Mouse (Mus musculus) right cerebral cortex, postnatal 4 days (tissue): ENCODE data around the gene Eif2b1.

Experiments used
- DNase-seq: peaks from one replicate; pipeline ENCODE4 v3.0.0-alpha.2; 2022

The Eif2b1 gene

GRCm38 (mm10) chr5:124541602-124541973, 37.3 kb downstream of the Eif2b1 start:
- DNase-seq: no peak

- DNase-seq: peak; percentile 43
Measured at GRCm38 (mm10) chr5:124540905-124541601, 37.9 kb downstream of the Eif2b1 start.

GRCm38 (mm10) chr5:124540383-124540786, 38.5 kb downstream of the Eif2b1 start, which contains the start of gene Tmed2:
TSS of gene Tmed2 (plus strand) at chr5:124540695.
- DNase-seq: peak; percentile 90

- DNase-seq: no peak
Measured at GRCm38 (mm10) chr5:124539905-124540304, 39.0 kb downstream of the Eif2b1 start.

GRCm38 (mm10) chr5:124538813-124539792, 39.8 kb downstream of the Eif2b1 start:
- DNase-seq: no peak

GRCm38 (mm10) chr5:124536776-124537175, 42.2 kb downstream of the Eif2b1 start:
- no peak for DNase-seq

GRCm38 (mm10) chr5:124535016-124535415, 43.9 kb downstream of the Eif2b1 start:
- DNase-seq: no peak

- DNase-seq: no peak
Measured at GRCm38 (mm10) chr5:124532451-124532850, 46.5 kb downstream of the Eif2b1 start.

GRCm38 (mm10) chr5:124531583-124531930, 47.4 kb downstream of the Eif2b1 start:
- no peak for DNase-seq

GRCm38 (mm10) chr5:124530655-124531582, 48.0 kb downstream of the Eif2b1 start, which contains the start of gene Rilpl1:
TSS of gene Rilpl1 (minus strand) at chr5:124531391.
- DNase-seq: peak; percentile 79

- DNase-seq: no peak
Measured at GRCm38 (mm10) chr5:124529697-124530096, 49.2 kb downstream of the Eif2b1 start.

GRCm38 (mm10) chr5:124529191-124529651, 49.7 kb downstream of the Eif2b1 start:
- no peak for DNase-seq

GRCm38 (mm10) chr5:124528791-124529190, 50.1 kb downstream of the Eif2b1 start:
- no peak for DNase-seq

GRCm38 (mm10) chr5:124528351-124528750, 50.6 kb downstream of the Eif2b1 start:
- DNase-seq: no peak

- no peak for DNase-seq
Measured at GRCm38 (mm10) chr5:124524943-124525342, 54.0 kb downstream of the Eif2b1 start.

- no peak for DNase-seq
Measured at GRCm38 (mm10) chr5:124523032-124523431, 55.9 kb downstream of the Eif2b1 start.

GRCm38 (mm10) chr5:124521588-124521987, 57.3 kb downstream of the Eif2b1 start:
- DNase-seq: no peak
